Mouse (Mus musculus): ENCODE data around the gene Vmo1. TPM values are rescaled to one million over a fixed set of nuclear protein-coding genes. Genes with fewer than 3 reads are reported as not detected.

Gene Vmo1
- polyA plus RNA-seq (2014; fragmentation: Nextera tagmentation; extraction: Ambion mirVana): 0.39 TPM in 1 of 2 replicates, not detected in the other

DNA sequence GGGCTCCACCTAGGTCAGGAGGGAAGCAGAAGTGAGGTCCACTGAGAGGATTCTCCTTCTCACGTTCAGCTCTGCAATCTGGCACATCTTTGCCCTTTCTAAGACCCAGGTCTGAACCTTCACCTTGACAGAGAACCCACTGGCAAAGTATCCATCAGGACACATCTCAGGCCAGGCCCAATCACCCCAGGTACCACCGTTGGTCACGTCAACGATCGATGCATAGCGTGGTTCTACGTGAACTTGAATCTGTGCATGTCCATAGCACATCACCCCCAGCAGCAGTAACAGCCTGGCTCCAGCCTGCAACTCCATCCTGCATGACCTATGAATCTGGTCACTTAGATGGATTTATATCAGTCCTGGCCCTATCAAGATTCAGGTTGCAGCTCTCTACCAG, at the start of gene Vmo1:
TSS of gene Vmo1 (minus strand) at position 329 of the 400 bp plus-strand sequence.
- Histone ChIP-seq H3K27me3 (ENCODE audit: control insufficient read depth, insufficient read depth, low read length) (no peaks in the 10 kb centered on the region), H3K4me1 (ENCODE audit: control insufficient read depth, insufficient read depth, low read length) (peaks cover 3% of the 10 kb centered on the region; the same call in 1 of the 2 replicates), H3K9ac (replicated peaks; ENCODE audit: low read depth, low read length) (no peak within 1 kb of the TSS), H3K9me3 (ENCODE audit: control insufficient read depth, low read depth, low read length) (no peaks in the 10 kb centered on the region), H3K27ac (ENCODE audit: low read length) (no peak within 1 kb of the TSS), H3K36me3 (ENCODE audit: control insufficient read depth, insufficient read depth, low read length) (no peaks in the 10 kb centered on the region), H3K4me2 (replicated peaks; ENCODE audit: low read depth, low read length) (no peak within 1 kb of the TSS), H3K4me3 (ENCODE audit: low read depth, low read length) (no peak within 1 kb of the TSS)
- WGBS: 85% methylated on average over 7 of the region's 7 CpGs
- no peak for ATAC-seq (ENCODE audit: insufficient number of reproducible peaks, insufficient read depth, low FRiP score, low read depth)

DNA sequence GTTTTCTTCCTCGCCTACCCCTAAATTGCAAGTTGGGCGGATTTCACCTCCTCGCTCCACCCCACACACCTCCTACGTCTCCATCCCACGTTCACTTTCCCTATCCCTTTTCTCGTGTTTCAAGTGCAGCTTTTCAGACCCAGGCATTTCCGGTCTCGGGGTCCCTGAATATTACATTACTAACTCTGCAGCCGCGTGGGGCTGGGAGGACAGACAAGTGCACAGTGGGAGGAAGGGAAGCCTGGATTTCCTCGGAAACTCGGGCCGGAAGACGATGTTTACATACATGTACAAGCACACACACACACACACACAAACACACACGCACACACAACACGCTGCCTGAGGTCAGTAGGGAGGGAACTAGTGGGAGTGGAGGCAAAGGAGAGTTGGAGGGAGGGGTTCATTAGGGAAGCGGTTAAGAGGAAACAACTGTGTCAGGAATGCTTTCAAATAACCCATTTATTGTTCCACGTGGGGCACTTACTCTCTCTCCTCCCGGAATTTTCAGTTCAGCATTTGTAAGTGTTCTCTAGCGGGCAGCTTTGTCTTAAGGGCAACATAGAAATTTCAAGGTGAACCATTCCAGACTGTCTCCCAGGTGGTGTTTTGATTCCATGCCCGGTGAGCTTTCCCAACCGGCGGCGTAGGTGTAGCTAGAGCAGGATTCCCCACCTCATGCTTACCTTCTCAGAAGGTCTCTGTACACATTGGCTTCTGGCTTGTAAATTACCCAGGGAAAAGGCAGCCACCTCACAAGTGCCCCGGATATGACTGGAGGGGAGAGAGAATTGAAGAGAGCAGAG, 49.3 kb upstream of the Vmo1 start:
- Histone ChIP-seq H3K9me3 (ENCODE audit: control insufficient read depth, low read depth, low read length) (no peaks in the 10 kb centered on the region), H3K4me1 (ENCODE audit: control insufficient read depth, insufficient read depth, low read length) (peaks cover 8% of the 10 kb centered on the region; the same call in 1 of the 2 replicates), H3K36me3 (ENCODE audit: control insufficient read depth, insufficient read depth, low read length) (no peaks in the 10 kb centered on the region; the same call in 1 of the 2 replicates), H3K9ac (replicated peaks; ENCODE audit: low read depth, low read length) (peak overlapping the region; percentile 83), H3K27ac (ENCODE audit: low read length) (peak overlapping the region; percentile 86), H3K4me3 (ENCODE audit: low read depth, low read length) (peak overlapping the region; percentile 91), H3K4me2 (replicated peaks; ENCODE audit: low read depth, low read length) (peak overlapping the region; percentile 82), H3K27me3 (ENCODE audit: control insufficient read depth, insufficient read depth, low read length) (no peaks in the 10 kb centered on the region)
- no peak for ATAC-seq (ENCODE audit: insufficient number of reproducible peaks, insufficient read depth, low FRiP score, low read depth)
- 1% methylated on average over 25 of the region's 25 CpGs for WGBS

DNA sequence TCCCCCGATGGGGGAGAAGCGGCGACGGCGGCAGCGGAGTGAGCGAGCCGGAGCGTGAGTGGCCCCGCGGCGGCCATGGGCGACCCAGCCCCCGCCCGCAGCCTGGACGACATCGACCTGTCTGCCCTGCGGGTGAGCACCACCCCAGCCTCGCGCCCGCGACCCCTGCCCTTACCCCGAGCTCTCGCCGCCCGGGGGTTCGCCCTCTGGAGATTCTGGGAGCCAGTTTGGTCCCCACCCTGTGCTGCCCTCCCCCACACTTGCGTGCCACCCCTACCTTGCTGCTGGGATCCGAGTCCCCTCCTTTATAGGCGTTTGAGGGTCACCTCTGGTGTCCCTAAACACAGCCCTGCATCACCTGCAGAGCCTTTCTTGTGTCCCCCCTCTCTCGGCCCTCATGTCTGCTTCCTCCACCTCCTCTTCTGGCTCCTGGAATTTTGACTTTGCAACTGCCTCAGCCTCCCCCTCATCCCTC, 48.6 kb upstream of the Vmo1 start:
- H3K9me3 ChIP-seq (ENCODE audit: control insufficient read depth, low read depth, low read length): no peaks in the 10 kb centered on the region
- H3K36me3 ChIP-seq (ENCODE audit: control insufficient read depth, insufficient read depth, low read length): no peaks in the 10 kb centered on the region; the same call in 1 of the 2 replicates
- H3K4me1 ChIP-seq (ENCODE audit: control insufficient read depth, insufficient read depth, low read length): peaks cover 8% of the 10 kb centered on the region; the same call in 1 of the 2 replicates
- WGBS: 0% methylated on average over 19 of the region's 31 CpGs
- no peaks in the 10 kb centered on the region for H3K27me3 ChIP-seq (ENCODE audit: control insufficient read depth, insufficient read depth, low read length)
- H3K9ac ChIP-seq (replicated peaks; ENCODE audit: low read depth, low read length): peak overlapping the region; percentile 83
- peak overlapping the region; percentile 91 for H3K4me3 ChIP-seq (ENCODE audit: low read depth, low read length)
- peak overlapping the region; percentile 86 for H3K27ac ChIP-seq (ENCODE audit: low read length)
- ATAC-seq (ENCODE audit: insufficient number of reproducible peaks, insufficient read depth, low FRiP score, low read depth): no peak; the same call in 1 of the 2 replicates
- H3K4me2 ChIP-seq (replicated peaks; ENCODE audit: low read depth, low read length): peak overlapping the region; percentile 82

DNA sequence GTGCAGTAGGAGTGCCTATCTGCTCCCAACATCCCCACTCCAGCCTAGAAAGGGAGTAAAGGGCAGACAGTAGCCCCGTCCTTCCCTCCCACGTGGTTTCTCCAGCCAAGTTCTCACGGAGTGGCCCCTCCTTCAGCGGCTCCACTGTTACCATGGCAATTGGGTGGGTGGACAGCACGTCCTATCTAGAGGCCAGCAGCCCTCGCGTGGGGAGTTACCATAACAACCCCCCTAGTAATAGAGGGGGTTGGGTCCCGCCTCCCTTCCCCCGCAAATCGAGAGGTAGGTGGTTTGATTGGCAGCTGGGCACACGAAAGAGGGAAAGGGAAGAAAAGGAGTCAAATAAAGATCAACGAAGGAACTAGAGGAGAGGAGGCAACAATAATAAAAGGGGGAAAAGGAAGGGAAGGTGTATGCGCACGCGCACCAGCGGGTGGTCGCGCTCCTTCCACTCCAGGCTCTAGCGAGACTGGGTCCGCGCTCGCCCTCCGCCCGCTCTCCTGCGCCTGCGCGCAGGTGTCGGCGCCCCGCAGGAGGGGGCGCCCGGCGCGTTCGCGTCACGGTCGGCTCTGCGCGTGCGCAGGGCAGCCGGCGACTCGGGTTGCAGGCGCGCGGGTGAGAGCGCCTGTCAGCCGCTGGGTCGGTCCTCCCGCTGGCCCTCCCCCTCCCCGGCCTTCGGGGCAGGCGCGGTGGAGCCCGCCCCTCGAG, 48.0 kb upstream of the Vmo1 start, which contains the start of gene Mink1:
TSS of gene Mink1 (plus strand) at position 595 of the 708 bp plus-strand sequence.
- no peaks in the 10 kb centered on the region; the same call in 1 of the 2 replicates for H3K36me3 ChIP-seq (ENCODE audit: control insufficient read depth, insufficient read depth, low read length)
- under 1% methylated on average over 54 of the region's 57 CpGs for WGBS
- H3K9me3 ChIP-seq (ENCODE audit: control insufficient read depth, low read depth, low read length): no peaks in the 10 kb centered on the region
- H3K27me3 ChIP-seq (ENCODE audit: control insufficient read depth, insufficient read depth, low read length): no peaks in the 10 kb centered on the region
- peak within 1 kb of the TSS; percentile 86 for H3K27ac ChIP-seq (ENCODE audit: low read length)
- H3K4me1 ChIP-seq (ENCODE audit: control insufficient read depth, insufficient read depth, low read length): peaks cover 8% of the 10 kb centered on the region; the same call in 1 of the 2 replicates
- ATAC-seq (ENCODE audit: insufficient number of reproducible peaks, insufficient read depth, low FRiP score, low read depth): peak; percentile 87
- H3K9ac ChIP-seq (replicated peaks; ENCODE audit: low read depth, low read length): peak within 1 kb of the TSS; percentile 83
- peak within 1 kb of the TSS; percentile 91 for H3K4me3 ChIP-seq (ENCODE audit: low read depth, low read length)
- peak within 1 kb of the TSS; percentile 82 for H3K4me2 ChIP-seq (replicated peaks; ENCODE audit: low read depth, low read length)

DNA sequence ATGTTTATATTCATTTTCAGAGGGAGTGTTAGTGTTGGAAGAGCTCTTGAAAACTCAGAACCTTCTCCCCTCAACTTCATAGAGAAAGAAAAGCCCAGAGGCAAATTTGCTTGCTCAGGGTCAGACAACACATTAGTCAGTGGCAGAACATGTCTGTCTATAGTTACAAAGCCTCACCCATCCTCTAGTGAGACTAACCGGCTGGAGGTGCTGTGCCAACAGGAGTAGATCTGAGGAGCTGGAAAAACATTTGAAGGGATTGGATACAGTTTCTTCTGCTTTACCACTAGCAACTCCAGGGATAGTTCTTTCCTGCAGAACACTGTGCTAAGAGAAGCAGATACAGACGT, 47.5 kb upstream of the Vmo1 start:
- Histone ChIP-seq H3K27ac (ENCODE audit: low read length) (peak overlapping the region; percentile 66; the same call in 1 of the 2 replicates), H3K9ac (replicated peaks; ENCODE audit: low read depth, low read length) (0 out of 2 replicates have a peak overlapping the region, but pooled peaks have one; percentile 83), H3K27me3 (ENCODE audit: control insufficient read depth, insufficient read depth, low read length) (no peaks in the 10 kb centered on the region), H3K4me3 (ENCODE audit: low read depth, low read length) (peak overlapping the region; percentile 91), H3K4me1 (ENCODE audit: control insufficient read depth, insufficient read depth, low read length) (peaks cover 8% of the 10 kb centered on the region; the same call in 1 of the 2 replicates), H3K9me3 (ENCODE audit: control insufficient read depth, low read depth, low read length) (no peaks in the 10 kb centered on the region), H3K4me2 (replicated peaks; ENCODE audit: low read depth, low read length) (peak overlapping the region; percentile 82), H3K36me3 (ENCODE audit: control insufficient read depth, insufficient read depth, low read length) (no peaks in the 10 kb centered on the region)
- no peak for ATAC-seq (ENCODE audit: insufficient number of reproducible peaks, insufficient read depth, low FRiP score, low read depth)
- 2% methylated on average over 2 of the region's 2 CpGs for WGBS

DNA sequence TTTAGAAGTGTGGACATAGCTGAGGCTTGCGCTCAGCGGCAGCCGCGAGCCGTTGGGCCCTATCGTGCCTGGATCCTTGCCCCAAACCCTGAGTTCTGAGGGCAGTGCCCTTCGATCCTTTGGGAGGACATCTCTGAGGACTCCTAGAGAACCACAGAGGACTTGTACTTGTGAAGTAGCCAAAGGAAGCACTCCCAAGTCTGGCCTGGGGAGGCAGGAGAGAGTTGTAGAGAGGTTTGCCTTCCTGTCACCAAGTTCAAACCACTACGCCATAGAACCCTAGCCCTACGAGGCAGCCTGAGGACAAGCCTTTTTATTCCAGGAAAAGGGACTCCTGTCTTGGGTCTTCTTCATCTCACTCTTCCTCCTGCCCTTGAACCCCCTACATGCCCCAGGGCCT, 43.1 kb upstream of the Vmo1 start:
- no peak overlapping the region for H3K27ac ChIP-seq (ENCODE audit: low read length)
- no peak for ATAC-seq (ENCODE audit: insufficient number of reproducible peaks, insufficient read depth, low FRiP score, low read depth)
- no peak overlapping the region for H3K4me3 ChIP-seq (ENCODE audit: low read depth, low read length)
- WGBS: 93% methylated on average over 9 of the region's 9 CpGs
- no peaks in the 10 kb centered on the region for H3K36me3 ChIP-seq (ENCODE audit: control insufficient read depth, insufficient read depth, low read length)
- no peak overlapping the region for H3K4me2 ChIP-seq (replicated peaks; ENCODE audit: low read depth, low read length)
- H3K27me3 ChIP-seq (ENCODE audit: control insufficient read depth, insufficient read depth, low read length): no peaks in the 10 kb centered on the region
- no peaks in the 10 kb centered on the region for H3K9me3 ChIP-seq (ENCODE audit: control insufficient read depth, low read depth, low read length)
- H3K9ac ChIP-seq (replicated peaks; ENCODE audit: low read depth, low read length): no peak overlapping the region
- H3K4me1 ChIP-seq (ENCODE audit: control insufficient read depth, insufficient read depth, low read length): no peaks in the 10 kb centered on the region

DNA sequence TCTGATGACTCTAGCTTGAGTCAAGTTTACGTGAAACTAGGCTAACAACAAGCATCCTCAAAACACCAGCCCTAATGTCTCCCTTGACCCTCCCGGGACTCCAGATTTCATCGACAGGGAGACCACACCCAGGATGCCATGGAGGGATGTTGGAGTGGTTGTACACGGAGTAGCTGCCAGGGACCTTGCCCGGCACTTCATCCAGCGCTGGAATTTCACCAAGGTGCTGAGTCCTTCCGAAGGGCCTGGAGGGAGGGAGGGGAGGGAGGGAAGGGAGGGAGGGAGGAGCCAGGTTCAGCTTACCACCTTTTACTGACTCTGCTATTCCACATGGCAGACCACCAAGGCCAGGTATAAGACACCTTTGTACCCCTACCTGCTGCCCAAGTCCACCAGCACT, 39.5 kb upstream of the Vmo1 start:
- no peak for ATAC-seq (ENCODE audit: insufficient number of reproducible peaks, insufficient read depth, low FRiP score, low read depth)

DNA sequence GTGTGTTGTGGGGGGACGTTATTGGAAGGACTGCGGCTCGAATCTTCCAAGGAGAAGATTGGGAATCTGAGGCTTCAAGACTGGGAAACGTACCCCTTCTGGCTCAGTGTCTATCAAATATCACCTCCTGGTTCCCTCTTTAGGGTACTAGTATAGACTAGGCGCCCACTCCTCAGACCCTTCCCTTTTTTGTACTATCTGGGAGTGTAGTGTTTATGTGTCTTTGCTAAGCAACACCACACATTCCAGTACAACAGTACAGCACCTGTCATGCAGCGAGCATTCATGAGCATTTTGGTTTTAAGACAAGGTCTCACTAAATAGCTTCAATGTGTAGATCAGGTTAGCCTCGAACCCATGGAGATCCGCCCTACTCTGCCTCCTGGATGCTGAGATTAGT, 37.1 kb upstream of the Vmo1 start:
- Histone ChIP-seq H3K27me3 (ENCODE audit: control insufficient read depth, insufficient read depth, low read length) (no peaks in the 10 kb centered on the region), H3K27ac (ENCODE audit: low read length) (no peak overlapping the region), H3K4me2 (replicated peaks; ENCODE audit: low read depth, low read length) (no peak overlapping the region), H3K36me3 (ENCODE audit: control insufficient read depth, insufficient read depth, low read length) (no peaks in the 10 kb centered on the region), H3K9ac (replicated peaks; ENCODE audit: low read depth, low read length) (no peak overlapping the region), H3K4me3 (ENCODE audit: low read depth, low read length) (no peak overlapping the region), H3K4me1 (ENCODE audit: control insufficient read depth, insufficient read depth, low read length) (no peaks in the 10 kb centered on the region), H3K9me3 (ENCODE audit: control insufficient read depth, low read depth, low read length) (no peaks in the 10 kb centered on the region)
- no peak for ATAC-seq (ENCODE audit: insufficient number of reproducible peaks, insufficient read depth, low FRiP score, low read depth)
- 88% methylated on average over 8 of the region's 8 CpGs for WGBS

More for the DNA sequence above, 39.5 kb upstream of the Vmo1 start:
- WGBS: 18% methylated on average over 7 of the region's 7 CpGs
- Histone ChIP-seq H3K27ac (ENCODE audit: low read length) (no peak overlapping the region), H3K36me3 (ENCODE audit: control insufficient read depth, insufficient read depth, low read length) (no peaks in the 10 kb centered on the region), H3K9ac (replicated peaks; ENCODE audit: low read depth, low read length) (no peak overlapping the region), H3K4me3 (ENCODE audit: low read depth, low read length) (no peak overlapping the region), H3K4me1 (ENCODE audit: control insufficient read depth, insufficient read depth, low read length) (no peaks in the 10 kb centered on the region), H3K4me2 (replicated peaks; ENCODE audit: low read depth, low read length) (no peak overlapping the region), H3K9me3 (ENCODE audit: control insufficient read depth, low read depth, low read length) (no peaks in the 10 kb centered on the region), H3K27me3 (ENCODE audit: control insufficient read depth, insufficient read depth, low read length) (no peaks in the 10 kb centered on the region)

Measured in stomach, embryonic 14.5 days (tissue).